Mouse (Mus musculus) thymus, postnatal 10 days (tissue): Measurements from ENCODE around the gene Dlg1.

Experiments used
- DNase-seq, 2 experiments: peaks; one replicate each; pipeline ENCODE4 v3.0.0; 2021; ENCODE audit warnings: low spot score in 2 of 2

The Dlg1 gene

GRCm38 (mm10) chr16:31905331-31905730 lies 242.1 kb downstream of the Dlg1 start:
- no peak for DNase-seq

- DNase-seq: no peak
Observed at GRCm38 (mm10) chr16:31905891-31906825, 242.9 kb downstream of the Dlg1 start.

- no peak for DNase-seq
Observed at GRCm38 (mm10) chr16:31906896-31907295, 243.7 kb downstream of the Dlg1 start.

GRCm38 (mm10) chr16:31908959-31909358 lies 245.7 kb downstream of the Dlg1 start:
- no peak for DNase-seq

- DNase-seq: no peak
Observed at GRCm38 (mm10) chr16:31910281-31910847, 247.1 kb downstream of the Dlg1 start.

- no peak for DNase-seq
Observed at GRCm38 (mm10) chr16:31917776-31918175, 254.5 kb downstream of the Dlg1 start.

DNA sequence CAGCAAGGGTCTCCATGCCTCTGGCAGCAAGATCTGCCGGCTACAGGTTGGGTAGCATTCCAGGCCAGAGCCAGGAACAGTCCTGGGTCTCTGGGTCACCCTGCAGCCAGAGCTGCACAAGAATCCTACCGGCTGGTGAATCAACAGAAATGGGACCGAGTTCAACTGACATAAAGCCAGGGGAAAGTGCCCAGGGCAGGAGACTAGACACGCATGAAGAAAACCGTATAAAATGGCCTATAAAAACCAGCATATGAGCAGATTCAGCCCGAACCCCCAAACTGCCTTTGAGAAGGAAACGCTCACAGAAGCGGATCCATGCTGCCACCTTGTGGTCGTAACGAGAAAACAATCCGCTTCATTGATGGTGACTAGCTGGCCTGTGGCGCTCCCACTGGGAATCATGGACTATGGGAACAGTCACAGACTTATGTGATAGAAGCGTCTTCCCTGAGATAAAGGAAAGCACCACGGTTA lies 255.0 kb downstream of the Dlg1 start:
- peak; percentile 17 to 56 for DNase-seq

- DNase-seq: no peak
Observed at GRCm38 (mm10) chr16:31924368-31924767, 261.1 kb downstream of the Dlg1 start.
